Mouse (Mus musculus) spleen, adult 2 months (tissue): ENCODE data around the gene Gm13078. TPM values are rescaled to one million over a fixed set of nuclear protein-coding genes. Genes with fewer than 3 reads are reported as not detected.

Experiments
- DNase-seq, 2 experiments: peaks; one replicate each; pipeline versions ENCODE4 v3.0.0 to v3.0.0-alpha.2; 2012 to 2021; ENCODE audit warnings: low spot score in 2 of 2, low read depth in 1 of 2
- H3K27ac ChIP-seq: fragments of 200-500 bp; 2 replicates; pipeline ENCODE4 v1.5.1; 2012; ENCODE audit warnings: low read length, inconsistent platforms; ENCODE audit not compliant: insufficient read depth
- H3K27me3 ChIP-seq: fragments of 200-500 bp; 2 replicates; pipeline ENCODE4 v1.6.1; 2012; ENCODE audit warnings: mild to moderate bottlenecking, moderate library complexity, low read length, inconsistent platforms; ENCODE audit not compliant: control insufficient read depth, insufficient read depth
- H3K36me3 ChIP-seq: fragments of 200-500 bp; 2 replicates; pipeline ENCODE4 v1.6.1; 2012; ENCODE audit warnings: mild to moderate bottlenecking, low read length, inconsistent platforms; ENCODE audit not compliant: control insufficient read depth, insufficient read depth
- H3K4me1 ChIP-seq: fragments of 200-500 bp; 2 replicates; pipeline ENCODE4 v1.6.1; 2011; ENCODE audit warnings: inconsistent platforms; ENCODE audit not compliant: control insufficient read depth, insufficient read depth, insufficient read length
- H3K4me3 ChIP-seq: fragments of 200-500 bp; 2 replicates; pipeline ENCODE4 v1.5.1; 2011; ENCODE audit warnings: mild to moderate bottlenecking, inconsistent platforms; ENCODE audit not compliant: insufficient read depth, insufficient read length; ENCODE audit errors: extremely low read depth
- CTCF ChIP-seq: fragments of 200-500 bp; IDR thresholded peaks from 2 replicates; pipeline ENCODE4 v1.5.1; 2011; ENCODE audit warnings: mild to moderate bottlenecking, inconsistent platforms; ENCODE audit not compliant: insufficient read depth, insufficient read length, insufficient replicate concordance; ENCODE audit errors: extremely low read depth
- POLR2A ChIP-seq: fragments of 200-500 bp; IDR thresholded peaks from 2 replicates; pipeline ENCODE4 v1.6.1; 2011; ENCODE audit warnings: low read depth, low read length, inconsistent platforms
- WGBS: fragments of 180-500 bp; shearing (Covaris S2); methylation state at CpG from one replicate; pipeline ENCODE4 v1.1.7; 2018; 5-methylcytosine and 5-hydroxymethylcytosine counted together
- polyA plus RNA-seq: library from polyadenylated mRNA; depleted of rRNA; stranded (reverse); fragments of >200 nt; gene quantifications from 2 replicates; pipeline ENCODE4 v1.2.3, GENCODE M21; 2012; rRNA removed

Gene Gm13078
- not detected in 2 replicates for polyA plus RNA-seq

DNA sequence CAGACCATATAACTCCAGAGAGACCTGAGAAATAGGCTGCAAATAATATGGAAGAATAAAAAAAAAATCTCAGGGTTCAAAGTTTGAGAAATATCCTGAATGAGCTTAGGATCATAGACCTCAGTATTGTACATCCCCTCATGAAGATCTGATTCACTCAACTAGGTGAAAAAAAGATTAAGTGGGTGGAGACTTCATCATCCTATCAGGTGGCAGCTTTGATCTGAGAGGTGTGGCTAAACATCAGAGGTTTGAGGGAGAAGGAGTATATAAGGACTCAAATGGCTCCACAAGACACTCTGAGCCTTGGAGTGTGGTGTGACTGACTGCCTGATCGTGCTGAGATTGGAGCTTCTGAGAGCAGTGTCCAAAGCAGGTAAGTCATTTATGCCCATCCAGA, at the start of gene Gm13078:
Gene Gm13078, plus strand, starts transcription at position 301 of the 400 bp plus-strand sequence.
- 82% methylated on average over 1 of the region's 1 CpGs for WGBS
- Histone ChIP-seq H3K27ac (no peak within 1 kb of the TSS), H3K4me3 (no peak within 1 kb of the TSS), H3K27me3 (no peaks in the 10 kb centered on the region), H3K36me3 (no peaks in the 10 kb centered on the region), H3K4me1 (no peaks in the 10 kb centered on the region)
- TF ChIP-seq POLR2A (no peak), CTCF (no peak)
- no peak for DNase-seq

DNA sequence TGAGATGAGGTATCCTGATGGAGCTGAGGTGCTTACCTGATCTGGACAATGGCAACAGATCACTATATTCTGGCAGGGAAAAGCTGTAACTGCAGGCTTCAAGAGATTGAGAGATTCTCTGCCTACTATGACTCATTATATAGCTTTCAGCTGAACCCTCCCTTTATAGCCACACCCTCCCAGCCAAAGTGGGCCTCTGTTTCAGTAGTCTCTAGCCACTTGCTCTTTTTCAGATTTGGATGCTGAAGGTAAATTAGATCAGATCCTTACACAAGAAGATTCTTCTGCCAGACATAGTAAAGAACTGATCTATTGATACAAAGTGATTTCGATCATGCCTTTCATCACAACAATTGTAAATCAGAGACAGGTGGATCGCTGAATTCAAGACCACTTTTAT, 16.6 kb upstream of the Gm13078 start, which contains the start of gene Gm13089:
Gene Gm13089, minus strand, starts transcription at position 101 of the 400 bp plus-strand sequence.
- TF ChIP-seq POLR2A: no peak
- TF ChIP-seq CTCF: no peak
- DNase-seq: no peak
- Histone ChIP-seq H3K27ac (no peak within 1 kb of the TSS), H3K27me3 (no peaks in the 10 kb centered on the region), H3K36me3 (no peaks in the 10 kb centered on the region), H3K4me3 (no peak within 1 kb of the TSS), H3K4me1 (no peaks in the 10 kb centered on the region)
- 81% methylated on average over 2 of the region's 2 CpGs for WGBS

Other genes with a start within 250 kb of the Gm13078 start
- not detected in 2 replicates for gene Gm13043, start 208.1 kb upstream of the Gm13078 start, polyA plus RNA-seq
- not detected in 2 replicates for gene Gm13040, start 183.5 kb upstream of the Gm13078 start, polyA plus RNA-seq
- not detected in 2 replicates for gene BC080695, start 167.8 kb upstream of the Gm13078 start, polyA plus RNA-seq
- gene Gm13057, start 167.7 kb upstream of the Gm13078 start, polyA plus RNA-seq: not detected in 2 replicates
- gene Gm13083, start 104.5 kb upstream of the Gm13078 start, polyA plus RNA-seq: not detected in 2 replicates
- gene Gm13088, start 62.2 kb upstream of the Gm13078 start, polyA plus RNA-seq: not detected in 2 replicates
- gene Gm13089, start 16.7 kb upstream of the Gm13078 start, polyA plus RNA-seq: not detected in 2 replicates
- not detected in 2 replicates for gene Gm13023, start 69.9 kb downstream of the Gm13078 start, polyA plus RNA-seq
- not detected in 2 replicates for gene Gm13084, start 96.6 kb downstream of the Gm13078 start, polyA plus RNA-seq
- gene Gm13103, start 127.0 kb downstream of the Gm13078 start, polyA plus RNA-seq: not detected in 2 replicates
- not detected in 2 replicates for gene Pramef6, start 180.9 kb downstream of the Gm13078 start, polyA plus RNA-seq
- not detected in 2 replicates for gene Pramef25, start 231.6 kb downstream of the Gm13078 start, polyA plus RNA-seq
- not detected in 2 replicates for gene Gm13101, start 247.5 kb downstream of the Gm13078 start, polyA plus RNA-seq